Mouse (Mus musculus): ENCODE measurements around the gene Tmem43. TPM values are rescaled to one million over a fixed set of nuclear protein-coding genes. Genes with fewer than 3 reads are reported as not detected.
A peak's percentile ranks its signal among the peaks of the same experiment; 100 is the strongest.

Gene Tmem43
- polyA plus RNA-seq, 1 experiment = 27.9 TPM

- TF ChIP-seq POLR2A (IDR thresholded peaks at IDR 0.05; ENCODE audit: borderline replicate concordance, control insufficient read depth, low read depth, low read length) (no peak), CTCF (IDR thresholded peaks at IDR 0.05; ENCODE audit: control insufficient read depth, insufficient read depth, low read length) (no peak)
- Histone ChIP-seq H3K4me1 (ENCODE audit: control insufficient read depth, insufficient read depth, low read length) (peaks cover 5% of the 10 kb centered on the region; the same call in 1 of the 2 replicates), H3K27ac (ENCODE audit: control insufficient read depth, insufficient read depth, low read depth, low read length, poor library complexity) (no peak overlapping the region; the same call in 1 of the 2 replicates), H3K4me3 (replicated peaks; ENCODE audit: control insufficient read depth, low read depth, low read length) (no peak overlapping the region)
- 61% methylated on average over 8 of the region's 8 CpGs for WGBS
These were observed 21.0 kb downstream of the Tmem43 start for GRCm38 (mm10) chr6:91494526-91494925.

GRCm38 (mm10) chr6:91503302-91503701 lies 29.8 kb downstream of the Tmem43 start:
- Histone ChIP-seq H3K27ac (ENCODE audit: control insufficient read depth, insufficient read depth, low read depth, low read length, poor library complexity) (no peak overlapping the region), H3K4me1 (ENCODE audit: control insufficient read depth, insufficient read depth, low read length) (peaks cover 11% of the 10 kb centered on the region), H3K4me3 (replicated peaks; ENCODE audit: control insufficient read depth, low read depth, low read length) (no peak overlapping the region)
- 82% methylated on average over 1 of the region's 1 CpGs for WGBS
- TF ChIP-seq CTCF (IDR thresholded peaks at IDR 0.05; ENCODE audit: control insufficient read depth, insufficient read depth, low read length) (no peak), POLR2A (IDR thresholded peaks at IDR 0.05; ENCODE audit: borderline replicate concordance, control insufficient read depth, low read depth, low read length) (no peak)

- Histone ChIP-seq H3K27ac (ENCODE audit: control insufficient read depth, insufficient read depth, low read depth, low read length, poor library complexity) (peak overlapping the region; percentile 97), H3K4me3 (replicated peaks; ENCODE audit: control insufficient read depth, low read depth, low read length) (no peak overlapping the region), H3K4me1 (ENCODE audit: control insufficient read depth, insufficient read depth, low read length) (peaks cover 11% of the 10 kb centered on the region)
- TF ChIP-seq CTCF (IDR thresholded peaks at IDR 0.05; ENCODE audit: control insufficient read depth, insufficient read depth, low read length) = no peak
- WGBS = 12% methylated on average over 5 of the region's 5 CpGs
These were observed 32.5 kb downstream of the Tmem43 start for GRCm38 (mm10) chr6:91506036-91506435.

GRCm38 (mm10) chr6:91508041-91508440 lies 34.5 kb downstream of the Tmem43 start:
- WGBS = 46% methylated on average over 3 of the region's 3 CpGs
- no peak for TF ChIP-seq CTCF (IDR thresholded peaks at IDR 0.05; ENCODE audit: control insufficient read depth, insufficient read depth, low read length)
- no peak for TF ChIP-seq POLR2A (IDR thresholded peaks at IDR 0.05; ENCODE audit: borderline replicate concordance, control insufficient read depth, low read depth, low read length)
- Histone ChIP-seq H3K4me1 (ENCODE audit: control insufficient read depth, insufficient read depth, low read length) (peaks cover 11% of the 10 kb centered on the region), H3K4me3 (replicated peaks; ENCODE audit: control insufficient read depth, low read depth, low read length) (no peak overlapping the region), H3K27ac (ENCODE audit: control insufficient read depth, insufficient read depth, low read depth, low read length, poor library complexity) (peak overlapping the region; percentile 21)

- peaks cover 11% of the 10 kb centered on the region for H3K4me1 ChIP-seq (ENCODE audit: control insufficient read depth, insufficient read depth, low read length)
- TF ChIP-seq POLR2A (IDR thresholded peaks at IDR 0.05; ENCODE audit: borderline replicate concordance, control insufficient read depth, low read depth, low read length) (no peak), CTCF (IDR thresholded peaks at IDR 0.05; ENCODE audit: control insufficient read depth, insufficient read depth, low read length) (peak; percentile 97)
- no peak overlapping the region for H3K4me3 ChIP-seq (replicated peaks; ENCODE audit: control insufficient read depth, low read depth, low read length)
- H3K27ac ChIP-seq (ENCODE audit: control insufficient read depth, insufficient read depth, low read depth, low read length, poor library complexity) = no peak overlapping the region
- 29% methylated on average over 7 of the region's 7 CpGs for WGBS
These were observed 35.8 kb downstream of the Tmem43 start for GRCm38 (mm10) chr6:91509326-91509725.

GRCm38 (mm10) chr6:91510211-91510610 lies 36.7 kb downstream of the Tmem43 start:
- Histone ChIP-seq H3K27ac (ENCODE audit: control insufficient read depth, insufficient read depth, low read depth, low read length, poor library complexity) (no peak overlapping the region), H3K4me3 (replicated peaks; ENCODE audit: control insufficient read depth, low read depth, low read length) (no peak overlapping the region), H3K4me1 (ENCODE audit: control insufficient read depth, insufficient read depth, low read length) (peaks cover 8% of the 10 kb centered on the region)
- WGBS = 62% methylated on average over 10 of the region's 10 CpGs
- TF ChIP-seq CTCF (IDR thresholded peaks at IDR 0.05; ENCODE audit: control insufficient read depth, insufficient read depth, low read length) (no peak), POLR2A (IDR thresholded peaks at IDR 0.05; ENCODE audit: borderline replicate concordance, control insufficient read depth, low read depth, low read length) (no peak)

- Histone ChIP-seq H3K4me3 (replicated peaks; ENCODE audit: control insufficient read depth, low read depth, low read length) (no peak overlapping the region), H3K4me1 (ENCODE audit: control insufficient read depth, insufficient read depth, low read length) (peaks cover 3% of the 10 kb centered on the region; the same call in 1 of the 2 replicates), H3K27ac (ENCODE audit: control insufficient read depth, insufficient read depth, low read depth, low read length, poor library complexity) (no peak overlapping the region)
- TF ChIP-seq POLR2A (IDR thresholded peaks at IDR 0.05; ENCODE audit: borderline replicate concordance, control insufficient read depth, low read depth, low read length) (no peak), CTCF (IDR thresholded peaks at IDR 0.05; ENCODE audit: control insufficient read depth, insufficient read depth, low read length) (no peak)
These were observed 40.6 kb downstream of the Tmem43 start for GRCm38 (mm10) chr6:91514135-91514534.

GRCm38 (mm10) chr6:91514737-91515362 lies 41.3 kb downstream of the Tmem43 start:
- WGBS = 5% methylated on average over 10 of the region's 10 CpGs
- Histone ChIP-seq H3K4me1 (ENCODE audit: control insufficient read depth, insufficient read depth, low read length) (peaks cover 3% of the 10 kb centered on the region; the same call in 1 of the 2 replicates), H3K4me3 (replicated peaks; ENCODE audit: control insufficient read depth, low read depth, low read length) (peak overlapping the region; percentile 85), H3K27ac (ENCODE audit: control insufficient read depth, insufficient read depth, low read depth, low read length, poor library complexity) (peak overlapping the region; percentile 84; the same call in 1 of the 2 replicates)
- TF ChIP-seq CTCF (IDR thresholded peaks at IDR 0.05; ENCODE audit: control insufficient read depth, insufficient read depth, low read length) (no peak), POLR2A (IDR thresholded peaks at IDR 0.05; ENCODE audit: borderline replicate concordance, control insufficient read depth, low read depth, low read length) (no peak)

Data from bone marrow, adult 2 months (tissue).